Mouse (Mus musculus): ENCODE results near the gene Dusp3.

Dusp3 gene

DNA sequence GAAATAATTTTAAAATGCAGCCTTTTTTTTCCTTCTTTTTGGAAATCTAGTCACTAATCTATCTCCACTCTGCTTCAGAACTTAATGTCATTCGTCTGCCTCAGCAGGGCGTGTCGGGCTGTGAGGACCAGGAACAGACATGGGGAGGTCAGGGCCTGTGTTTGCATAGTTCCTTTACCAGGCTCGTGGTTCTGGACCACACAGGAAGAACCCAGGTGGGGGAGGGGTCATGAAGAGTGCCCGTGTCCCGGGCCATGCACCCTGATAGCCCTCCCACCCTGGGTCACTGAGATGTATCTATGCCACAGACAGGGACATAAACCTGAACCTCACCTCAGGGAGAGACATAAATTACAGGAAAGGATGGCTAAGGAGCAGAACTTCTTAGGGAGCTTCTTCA, 12.6 kb downstream of the Dusp3 start:
- no peak for DNase-seq (ENCODE audit: low read depth)

DNA sequence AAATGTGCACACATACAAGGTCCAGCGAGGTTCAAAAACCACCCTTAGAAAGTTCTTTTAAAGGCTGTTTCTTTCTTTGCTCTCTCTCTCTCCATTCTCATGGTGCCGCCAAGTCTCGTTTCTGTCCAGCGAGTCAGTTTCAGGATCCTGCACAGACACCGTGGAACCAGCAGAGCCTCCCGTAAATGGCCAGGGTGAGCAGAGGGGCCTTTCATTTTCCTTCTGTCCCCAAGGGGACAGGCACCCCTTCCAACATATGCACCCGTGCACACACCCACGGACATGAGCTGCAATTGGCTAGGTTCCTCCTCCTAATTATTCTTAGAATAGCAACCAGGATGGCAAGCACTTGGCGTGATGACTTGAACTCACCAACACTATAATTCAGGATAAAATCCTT, 13.3 kb downstream of the Dusp3 start:
- no peak for DNase-seq (ENCODE audit: low read depth)

DNA sequence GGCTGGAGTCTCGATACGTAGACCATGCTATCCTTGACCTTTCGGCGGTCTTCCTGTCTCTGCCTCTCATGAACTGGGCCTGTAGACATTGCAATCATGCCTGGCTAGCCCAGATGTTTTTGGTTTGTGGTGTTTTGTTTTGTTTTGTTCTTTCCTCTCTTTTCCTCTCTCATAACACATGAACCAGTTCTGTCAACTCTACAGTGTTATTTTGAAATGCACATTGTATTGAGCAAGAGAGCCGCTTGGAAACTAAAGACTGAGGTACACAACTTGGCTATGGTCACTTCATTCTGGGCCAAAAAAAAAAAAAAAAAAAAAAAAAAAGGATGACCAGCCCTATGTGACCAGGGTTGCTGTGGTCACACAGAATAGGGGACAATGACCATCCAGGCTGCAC, 14.2 kb downstream of the Dusp3 start:
- no peak for DNase-seq (ENCODE audit: low read depth)

DNA sequence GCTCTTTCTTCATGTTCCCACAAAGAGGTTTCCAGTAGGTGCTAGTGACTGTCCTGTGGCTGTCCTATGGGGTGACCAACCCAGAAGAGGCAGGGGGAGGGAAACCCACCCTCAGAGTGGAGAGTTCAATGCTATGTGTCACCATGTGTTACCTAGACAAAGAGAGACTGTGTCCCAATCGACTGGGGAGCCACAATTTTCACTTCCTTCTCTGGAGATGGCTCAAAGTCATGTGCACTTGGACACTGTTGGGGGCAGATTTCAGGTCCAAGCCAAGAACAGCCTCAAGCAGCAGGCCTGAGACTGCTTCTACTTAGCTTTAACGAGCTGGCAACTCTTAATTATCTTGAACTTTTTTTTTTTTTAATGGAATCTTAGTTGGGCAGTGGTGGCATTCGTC, 14.7 kb downstream of the Dusp3 start:
- DNase-seq (ENCODE audit: low read depth) = no peak

DNA sequence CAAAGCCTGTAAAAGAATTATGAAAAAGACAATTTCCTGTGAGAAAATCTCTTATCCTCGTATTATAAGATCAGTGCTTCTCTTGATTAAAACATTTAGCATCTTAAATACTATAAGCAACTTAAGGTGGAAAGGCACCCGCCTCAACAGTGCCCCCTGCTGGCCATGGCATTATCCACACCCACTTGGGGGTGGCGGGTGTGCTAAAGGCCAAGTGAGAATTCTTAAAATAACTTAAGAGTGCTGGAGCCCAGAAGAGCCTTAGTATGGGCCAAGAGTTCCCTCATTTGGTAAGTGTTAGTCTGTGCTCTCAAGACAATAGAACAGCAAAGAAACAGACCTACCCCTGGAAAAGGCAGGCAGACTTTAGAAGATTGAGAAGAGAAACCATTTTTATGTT, 15.4 kb downstream of the Dusp3 start:
- peak; percentile 62 for DNase-seq (ENCODE audit: low read depth)

DNA sequence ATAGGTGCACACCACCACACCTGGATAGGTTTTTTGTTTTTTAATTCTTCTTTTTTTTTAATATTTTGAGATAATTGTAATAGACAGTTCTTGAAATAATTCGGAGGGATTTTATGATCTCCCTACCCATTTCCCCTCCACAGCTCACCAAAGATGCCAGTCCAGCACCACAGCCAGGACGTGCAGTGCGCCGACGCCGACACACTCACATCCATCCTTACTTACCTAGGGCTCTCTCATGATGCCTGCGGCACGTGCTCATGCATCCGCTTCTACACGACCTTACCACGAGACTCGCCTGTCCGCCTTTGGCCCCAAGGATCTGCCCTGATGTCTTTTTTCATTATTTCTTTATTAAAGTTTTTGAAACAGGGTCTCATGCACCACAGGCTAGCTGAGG, 17.0 kb downstream of the Dusp3 start:
- no peak for DNase-seq (ENCODE audit: low read depth)

DNA sequence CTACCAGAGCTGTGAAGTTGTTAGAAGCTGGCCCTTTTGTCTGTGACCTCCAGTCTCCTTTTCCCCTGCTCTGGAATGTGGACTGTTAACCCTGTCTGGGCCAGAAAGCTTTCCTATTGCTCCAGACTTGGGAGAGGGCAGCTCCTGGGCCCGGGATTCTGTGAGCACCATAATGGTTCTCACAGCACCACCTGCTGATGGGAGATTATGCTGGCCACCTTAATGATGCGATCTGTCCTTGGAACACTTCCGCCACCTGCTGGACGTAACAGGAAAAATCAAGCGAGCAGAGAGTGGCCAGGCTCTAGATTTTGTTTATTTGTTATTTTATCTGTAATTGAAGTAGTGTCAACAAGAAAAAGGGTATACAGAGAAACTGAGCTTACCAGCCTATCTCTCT, 18.0 kb downstream of the Dusp3 start:
- peak; percentile 87 for DNase-seq (ENCODE audit: low read depth)

DNA sequence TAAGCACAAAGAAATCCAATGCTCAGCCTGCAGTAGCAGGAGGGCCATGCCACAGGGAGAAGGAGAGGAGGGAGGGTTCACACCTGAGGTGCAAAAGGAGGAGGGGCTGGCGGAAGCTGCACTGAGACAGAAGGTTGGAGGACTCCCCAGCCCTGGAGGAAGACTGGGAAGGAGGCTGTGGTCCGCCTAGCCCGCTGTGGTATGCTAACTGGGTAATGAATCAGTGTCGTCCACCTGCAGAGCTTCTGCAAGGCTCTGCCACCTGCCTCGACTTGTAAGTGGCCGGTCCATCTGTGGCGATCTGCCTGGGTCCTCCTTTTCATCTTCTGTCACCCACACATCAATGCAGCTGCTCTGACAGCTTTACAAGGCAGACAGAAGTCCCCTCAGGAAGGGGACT, 18.5 kb downstream of the Dusp3 start:
- no peak for DNase-seq (ENCODE audit: low read depth)

DNA sequence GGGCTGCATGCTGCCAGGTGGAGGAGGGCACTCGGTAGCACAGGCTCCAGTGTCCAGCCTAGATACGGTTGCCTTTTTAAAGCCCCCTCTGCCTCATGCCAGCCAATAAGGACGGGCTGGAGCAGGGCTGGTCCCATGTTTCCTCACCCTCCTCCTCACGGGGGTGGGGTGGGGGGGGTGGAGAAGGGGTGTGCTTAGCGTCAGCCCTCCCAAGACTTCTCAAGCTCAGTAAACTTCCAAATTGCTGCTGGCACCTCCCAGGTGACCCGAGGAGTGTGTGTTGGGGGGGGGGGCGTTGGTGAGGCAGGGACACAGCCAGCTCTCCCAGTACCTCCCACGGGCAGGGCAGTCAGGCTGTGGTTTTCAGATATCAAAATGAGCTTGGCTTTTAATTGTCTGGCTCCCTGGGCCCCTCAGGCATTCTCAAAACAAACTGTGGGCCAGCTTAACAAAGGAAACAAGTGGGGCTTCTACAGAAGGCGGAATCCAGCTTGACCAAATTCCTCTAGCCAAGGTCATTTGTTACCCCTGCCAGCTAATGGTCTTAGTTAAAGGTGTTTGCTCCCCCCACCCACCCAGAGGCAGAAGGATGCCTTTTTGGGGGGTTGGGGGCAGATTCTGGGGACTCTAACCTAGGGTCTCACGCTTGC, 19.7 kb downstream of the Dusp3 start, which contains the start of gene Sost:
Gene Sost, minus strand, starts transcription at position 51 of the 650 bp plus-strand sequence.
- no peak for DNase-seq (ENCODE audit: low read depth)

DNA sequence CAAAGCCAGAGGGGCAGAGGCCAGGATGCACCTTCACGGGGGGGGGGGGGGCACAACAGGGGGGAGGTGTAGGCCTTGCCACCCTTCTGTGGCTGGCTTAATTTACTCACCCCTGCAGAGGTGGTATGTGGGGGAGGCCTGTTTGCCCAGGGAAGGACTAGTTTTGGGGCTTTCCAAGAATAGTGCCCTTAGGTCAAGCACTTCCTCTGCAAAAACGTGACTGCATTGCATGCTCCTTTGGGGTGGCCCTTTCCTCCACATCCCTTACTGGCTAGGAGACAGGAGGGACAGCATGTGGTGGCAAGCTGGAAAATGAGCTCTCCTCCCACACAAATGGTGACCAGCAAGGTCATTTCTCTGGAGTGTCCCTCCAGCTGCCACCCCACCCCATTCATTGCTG, 21.3 kb downstream of the Dusp3 start:
- no peak for DNase-seq (ENCODE audit: low read depth)

DNA sequence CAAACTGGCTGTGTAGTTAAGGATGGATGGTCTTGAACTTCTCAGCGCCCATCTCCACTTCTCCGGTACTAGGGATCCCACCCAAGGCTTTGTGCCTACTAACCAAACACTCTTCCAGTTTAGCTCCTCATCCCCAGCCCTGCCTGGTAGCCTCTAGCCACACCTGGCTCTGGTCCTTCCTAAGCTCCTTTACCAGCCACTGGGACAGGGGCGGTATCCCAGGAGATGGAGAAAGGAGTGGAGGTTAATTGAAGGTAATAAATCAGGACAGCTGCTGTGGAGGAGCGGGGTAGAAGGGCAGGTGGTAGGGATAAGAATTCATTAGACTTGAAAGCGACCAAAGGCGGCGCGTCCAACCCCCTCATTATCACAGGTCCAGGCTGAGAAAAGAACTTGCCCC, 22.2 kb downstream of the Dusp3 start:
- no peak for DNase-seq (ENCODE audit: low read depth)

DNA sequence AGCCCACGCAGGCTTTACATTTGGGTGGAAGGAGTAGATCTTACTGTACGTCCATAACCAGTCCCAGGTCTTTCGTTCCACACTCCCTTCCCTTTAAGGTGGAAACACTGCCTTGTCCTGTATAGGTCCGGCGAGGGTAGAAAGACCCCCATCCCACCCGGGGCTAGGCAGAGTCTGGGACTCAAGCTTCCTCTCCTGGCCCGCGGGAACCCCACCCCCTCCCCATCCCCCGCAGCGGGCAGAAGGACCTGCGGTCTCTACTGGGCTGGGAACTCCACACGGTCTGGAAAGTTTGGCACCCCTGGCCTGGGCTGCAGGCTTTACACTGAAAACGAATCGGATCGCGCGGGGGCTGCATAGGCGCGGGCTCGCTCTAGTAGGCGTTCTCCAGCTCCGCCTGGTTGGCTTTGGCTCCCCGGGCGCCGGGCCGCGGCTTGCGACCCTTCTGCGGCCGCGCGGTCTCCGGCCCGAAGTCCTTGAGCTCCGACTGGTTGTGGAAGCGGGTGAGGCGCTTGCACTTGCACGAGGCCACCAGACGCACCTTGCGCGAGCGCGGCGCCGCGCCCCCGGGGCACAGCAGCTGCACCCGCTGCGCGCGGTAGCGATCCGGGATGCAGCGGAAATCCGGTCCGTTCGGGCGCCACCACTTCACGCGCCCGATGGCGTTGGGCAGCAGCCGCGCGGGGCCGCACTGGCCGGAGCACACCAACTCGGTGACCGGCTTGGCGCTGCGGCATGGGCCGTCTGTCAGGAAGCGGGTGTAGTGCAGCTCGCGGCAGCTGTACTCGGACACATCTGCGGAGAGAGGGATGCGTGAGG, 23.1 kb downstream of the Dusp3 start:
- no peak for DNase-seq (ENCODE audit: low read depth)

DNA sequence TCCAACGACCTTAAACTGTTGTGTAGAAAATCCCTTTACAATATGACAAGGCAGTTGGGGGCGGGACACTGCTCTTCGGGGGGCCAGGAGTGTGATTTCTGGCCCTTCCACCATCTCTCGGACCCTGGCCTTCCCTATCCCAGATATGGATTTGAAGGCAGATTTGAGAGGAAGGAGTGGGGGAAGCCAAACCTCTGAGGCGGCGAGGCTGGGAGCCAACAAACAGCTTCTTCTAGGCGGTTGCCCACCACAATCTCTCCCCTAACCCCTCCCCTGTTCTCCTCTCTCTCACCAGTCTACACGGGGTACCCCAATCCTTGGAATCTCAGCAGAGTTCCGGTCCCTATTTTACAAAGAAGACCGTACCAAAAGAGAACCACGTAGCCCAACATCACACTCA, 23.8 kb downstream of the Dusp3 start:
- DNase-seq (ENCODE audit: low read depth) = no peak

DNA sequence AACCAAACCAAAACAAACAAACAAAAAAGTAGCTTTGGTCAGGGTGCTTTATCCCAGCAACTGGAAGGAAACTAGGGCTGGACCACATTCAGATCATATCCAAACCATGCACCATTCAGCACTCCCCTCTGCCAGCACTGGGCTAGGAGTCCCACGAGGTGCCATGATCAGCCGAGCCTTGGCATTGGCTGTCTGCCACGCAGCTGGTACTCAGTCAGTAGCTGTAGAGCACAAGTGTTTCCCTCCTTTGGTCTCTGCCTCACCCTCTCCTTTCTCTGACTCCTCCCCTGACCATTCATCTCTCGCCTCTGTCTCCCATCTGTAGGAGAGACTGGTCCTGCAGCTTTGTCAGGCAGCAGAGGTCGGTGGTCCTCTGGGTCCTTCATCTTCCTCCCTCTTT, 29.3 kb downstream of the Dusp3 start:
- DNase-seq (ENCODE audit: low read depth) = no peak

DNA sequence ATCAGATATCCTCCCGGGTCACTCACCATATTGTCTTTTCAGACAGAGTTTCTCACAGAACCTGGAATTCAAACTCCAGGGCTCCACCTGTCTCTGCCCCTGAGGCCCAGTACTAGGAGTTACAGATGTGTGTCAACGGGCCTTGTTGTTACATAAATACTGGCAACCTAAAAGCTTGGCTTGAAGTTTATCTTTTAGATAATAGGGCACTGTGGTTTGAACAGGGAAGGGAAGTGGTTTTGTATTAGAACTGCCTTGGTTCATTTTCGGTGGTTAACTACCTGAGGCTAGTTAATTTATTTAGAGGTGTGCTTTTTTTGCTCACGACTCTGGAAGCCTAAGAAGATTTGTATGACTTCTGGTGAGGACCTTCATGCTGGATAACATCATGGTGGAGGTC, 33.4 kb downstream of the Dusp3 start:
- peak; percentile 66 for DNase-seq (ENCODE audit: low read depth)

DNA sequence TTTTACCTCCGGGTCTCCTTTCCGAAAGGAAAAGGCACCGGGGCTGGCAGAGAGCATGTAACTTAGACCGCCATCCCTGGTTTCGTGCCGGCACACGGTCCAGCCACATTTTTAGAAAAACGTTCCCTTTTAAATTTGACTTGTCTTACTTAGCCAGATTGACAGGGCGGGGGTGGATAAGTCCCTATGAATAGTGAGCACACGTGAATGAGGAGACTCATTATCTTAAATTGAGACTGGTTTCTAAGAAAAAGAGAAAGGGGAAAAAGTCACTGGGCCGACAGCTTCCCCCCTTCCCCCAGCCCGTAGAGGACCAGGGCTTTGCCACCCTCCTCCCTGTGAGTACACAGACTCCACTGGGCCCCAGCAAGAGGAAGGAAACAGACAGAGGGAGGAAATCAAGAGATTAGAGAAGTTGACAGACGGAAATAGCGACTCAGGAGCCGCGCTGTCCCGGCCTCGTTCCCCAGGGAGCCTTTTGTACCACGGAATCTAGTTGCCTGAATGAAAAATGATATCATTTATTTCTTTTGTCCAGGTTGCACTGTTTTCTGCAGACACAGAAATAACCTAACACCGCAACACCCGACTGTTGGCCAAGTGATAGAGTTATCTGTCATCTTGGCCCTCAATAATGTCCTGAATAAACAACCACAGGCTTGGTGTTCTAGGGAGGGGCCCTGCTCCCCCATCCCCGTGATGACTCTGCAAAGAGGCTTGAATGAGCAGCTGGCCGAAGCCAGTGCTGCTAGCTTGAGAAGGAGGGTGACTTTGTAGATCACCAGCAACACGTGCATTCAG, 34.1 kb downstream of the Dusp3 start:
- DNase-seq (ENCODE audit: low read depth) = peak; percentile 91

DNA sequence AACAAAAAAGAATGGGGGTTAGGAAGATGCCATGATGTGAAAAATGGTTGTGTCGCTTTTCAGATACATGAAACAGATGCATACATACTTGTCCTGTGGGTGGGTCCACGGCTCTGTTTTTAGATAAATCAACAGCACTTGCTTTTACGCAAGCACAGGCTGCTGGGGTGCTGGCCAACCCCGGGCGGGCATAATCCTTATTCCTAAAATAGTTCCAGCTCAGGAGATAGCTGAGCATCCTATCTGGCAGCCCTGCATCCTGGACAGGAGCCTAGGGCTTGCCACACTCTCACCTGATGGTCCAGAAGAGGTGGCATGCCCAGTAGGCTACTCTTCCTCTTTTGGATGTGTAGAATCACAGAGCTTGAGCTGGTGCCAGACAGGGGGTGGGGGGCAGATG, 36.8 kb downstream of the Dusp3 start:
- DNase-seq (ENCODE audit: low read depth) = no peak

DNA sequence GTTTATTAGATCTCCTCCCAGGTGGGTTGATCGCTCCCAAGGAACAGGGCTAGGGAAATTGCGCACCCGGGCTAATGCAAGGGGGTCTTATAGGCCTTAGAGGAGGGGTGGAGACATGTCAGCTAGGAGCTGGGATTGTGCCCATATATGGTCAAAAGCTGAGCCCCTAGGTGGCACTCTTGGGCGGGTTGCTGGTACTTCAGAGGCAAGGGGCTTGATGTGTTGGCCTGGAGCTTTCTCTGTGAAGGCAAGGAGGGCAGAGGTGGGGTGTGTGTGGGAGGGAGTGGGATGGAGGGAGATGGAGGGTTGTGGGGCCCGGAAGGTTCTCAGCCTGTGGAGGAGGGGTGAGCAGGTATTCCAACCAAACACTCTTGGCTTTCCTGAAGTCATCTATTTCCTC, 40.3 kb downstream of the Dusp3 start:
- no peak for DNase-seq (ENCODE audit: low read depth)

DNA sequence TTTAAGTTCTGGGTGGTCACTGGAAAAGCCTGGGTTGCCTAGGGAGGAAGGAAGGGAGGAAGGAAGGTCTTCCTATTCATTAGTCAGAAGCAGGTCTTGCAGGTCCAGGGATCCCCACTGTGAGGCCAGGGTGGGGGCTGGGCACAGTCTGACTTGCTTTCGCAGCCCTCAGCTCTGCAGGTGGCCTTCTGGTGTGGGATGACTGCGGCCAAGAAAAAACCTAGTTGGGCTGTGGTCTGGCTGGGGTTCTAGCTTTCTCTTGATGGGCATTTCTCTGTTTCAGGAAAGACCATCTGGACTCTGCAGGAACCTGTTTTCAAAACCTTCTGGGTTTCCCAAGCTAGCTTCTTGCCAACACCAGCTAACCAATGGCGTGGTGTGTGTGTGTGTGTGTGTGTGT, 43.8 kb downstream of the Dusp3 start:
- DNase-seq (ENCODE audit: low read depth) = no peak

DNA sequence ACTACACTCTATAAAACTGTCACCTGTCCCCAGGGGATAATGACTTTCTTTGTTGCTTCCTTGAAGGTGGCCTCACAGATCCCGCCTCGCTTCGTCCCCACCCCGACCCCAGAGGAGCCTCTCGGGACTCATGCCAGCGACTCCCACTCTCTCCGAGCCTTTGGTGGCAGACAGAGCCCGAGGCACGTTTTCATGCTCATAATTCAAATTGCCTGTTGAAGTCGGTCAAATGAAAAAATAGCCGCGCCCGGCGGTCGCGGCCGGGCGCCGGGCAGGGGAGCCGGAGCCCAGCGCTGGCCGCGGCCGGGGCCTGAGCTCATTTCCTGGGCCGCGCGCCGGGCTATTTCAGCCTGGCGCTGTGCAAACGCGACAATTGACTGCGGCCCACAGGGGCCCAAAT, 49.7 kb downstream of the Dusp3 start:
- no peak for DNase-seq (ENCODE audit: low read depth)

DNA sequence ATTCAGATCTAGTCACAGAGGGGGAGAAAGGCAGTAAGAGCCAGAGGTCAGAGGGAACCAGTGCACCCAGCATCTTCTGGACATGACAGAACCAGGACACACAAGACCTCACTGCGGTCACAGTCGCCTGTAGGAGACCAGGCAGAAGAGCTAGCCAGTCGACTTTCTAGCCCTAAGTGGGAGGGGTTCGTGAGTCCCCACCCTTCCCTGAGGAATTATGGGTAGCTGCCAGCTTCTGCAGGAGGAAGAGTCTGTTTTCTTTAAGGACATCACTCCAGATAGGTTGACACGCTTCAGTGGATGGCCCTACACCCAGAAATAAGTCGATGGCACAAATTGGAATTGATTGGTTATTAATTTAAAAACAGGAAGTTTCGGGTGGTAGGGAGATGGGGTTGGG, 50.4 kb downstream of the Dusp3 start:
- no peak for DNase-seq (ENCODE audit: low read depth)

DNA sequence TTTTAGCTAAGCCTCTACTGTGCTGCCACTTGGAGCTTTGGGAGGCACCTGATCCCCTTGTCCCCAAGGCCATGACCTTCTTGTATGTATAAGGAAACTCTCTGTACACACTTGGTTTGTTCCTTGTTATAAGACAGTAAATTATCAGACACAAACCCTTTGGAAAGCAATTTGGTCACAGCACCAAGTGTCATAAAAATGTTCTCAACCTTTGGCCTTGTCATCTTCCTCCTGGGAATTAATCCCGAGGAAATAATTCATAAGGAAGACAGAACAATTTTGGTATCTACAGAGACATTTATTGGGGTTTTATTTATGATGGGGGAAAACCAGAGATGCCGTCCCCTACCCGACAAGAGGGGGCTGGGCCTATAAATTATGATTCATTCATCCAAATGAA, 51.1 kb downstream of the Dusp3 start:
- no peak for DNase-seq (ENCODE audit: low read depth)

DNA sequence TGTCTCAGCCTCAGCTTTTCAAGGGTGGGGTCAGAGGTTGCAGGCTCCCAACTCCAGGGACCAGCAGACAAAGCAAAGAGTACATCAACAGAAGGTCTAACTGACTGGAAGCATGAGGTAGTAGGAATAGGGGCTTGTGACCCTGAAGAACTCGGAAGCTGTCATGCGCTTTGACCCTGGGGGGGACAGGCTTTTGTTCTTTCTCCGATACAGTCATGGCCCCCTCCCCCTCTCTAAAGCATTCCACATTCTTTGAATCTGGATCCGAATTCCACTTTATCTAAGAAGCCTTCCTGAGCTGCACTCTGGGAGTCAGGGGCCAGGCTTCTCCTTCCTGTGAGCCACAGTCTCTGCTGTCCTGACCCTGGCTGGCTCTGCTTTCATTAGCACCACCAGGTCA, 54.8 kb downstream of the Dusp3 start:
- no peak for DNase-seq (ENCODE audit: low read depth)
